Mouse (Mus musculus): ENCODE results near the gene Adarb2.

Adarb2 gene

GRCm38 (mm10) chr13:8484592-8485272 lies 282.1 kb downstream of the Adarb2 start:
- no peak for DNase-seq (ENCODE audit: low read depth in 2 of 2, low spot score in 2 of 2)

GRCm38 (mm10) chr13:8487756-8488434 lies 285.2 kb downstream of the Adarb2 start:
- no peak for DNase-seq (ENCODE audit: low read depth in 2 of 2, low spot score in 2 of 2)

GRCm38 (mm10) chr13:8493363-8493762 lies 290.7 kb downstream of the Adarb2 start:
- no peak for DNase-seq (ENCODE audit: low read depth in 2 of 2, low spot score in 2 of 2)

- DNase-seq (ENCODE audit: low read depth in 2 of 2, low spot score in 2 of 2) = no peak
Observed at GRCm38 (mm10) chr13:8499551-8499950, 296.9 kb downstream of the Adarb2 start.

- no peak for DNase-seq (ENCODE audit: low read depth in 2 of 2, low spot score in 2 of 2)
Observed at GRCm38 (mm10) chr13:8511069-8511817, 308.6 kb downstream of the Adarb2 start.

GRCm38 (mm10) chr13:8515979-8516715 lies 313.5 kb downstream of the Adarb2 start:
- no peak for DNase-seq (ENCODE audit: low read depth in 2 of 2, low spot score in 2 of 2)

GRCm38 (mm10) chr13:8519204-8519603 lies 316.5 kb downstream of the Adarb2 start:
- DNase-seq (ENCODE audit: low read depth in 2 of 2, low spot score in 2 of 2) = no peak

- DNase-seq (ENCODE audit: low read depth in 2 of 2, low spot score in 2 of 2) = no peak
Observed at GRCm38 (mm10) chr13:8525748-8526631, 323.3 kb downstream of the Adarb2 start.

GRCm38 (mm10) chr13:8534265-8535113 lies 331.8 kb downstream of the Adarb2 start:
- DNase-seq (ENCODE audit: low read depth in 2 of 2, low spot score in 2 of 2) = no peak

GRCm38 (mm10) chr13:8538481-8538880 lies 335.8 kb downstream of the Adarb2 start:
- DNase-seq (ENCODE audit: low read depth in 2 of 2, low spot score in 2 of 2) = no peak

GRCm38 (mm10) chr13:8538896-8539295 lies 336.2 kb downstream of the Adarb2 start:
- DNase-seq (ENCODE audit: low read depth in 2 of 2, low spot score in 2 of 2) = no peak

GRCm38 (mm10) chr13:8542684-8543083 lies 340.0 kb downstream of the Adarb2 start:
- DNase-seq (ENCODE audit: low read depth in 2 of 2, low spot score in 2 of 2) = no peak

GRCm38 (mm10) chr13:8552242-8552641 lies 349.6 kb downstream of the Adarb2 start:
- no peak for DNase-seq (ENCODE audit: low read depth in 2 of 2, low spot score in 2 of 2)

GRCm38 (mm10) chr13:8557784-8558183 lies 355.1 kb downstream of the Adarb2 start:
- no peak for DNase-seq (ENCODE audit: low read depth in 2 of 2, low spot score in 2 of 2)

GRCm38 (mm10) chr13:8560485-8560884 lies 357.8 kb downstream of the Adarb2 start:
- no peak for DNase-seq (ENCODE audit: low read depth in 2 of 2, low spot score in 2 of 2)

GRCm38 (mm10) chr13:8563161-8563560 lies 360.5 kb downstream of the Adarb2 start:
- DNase-seq (ENCODE audit: low read depth in 2 of 2, low spot score in 2 of 2) = no peak

GRCm38 (mm10) chr13:8567111-8568026 lies 364.7 kb downstream of the Adarb2 start:
- no peak for DNase-seq (ENCODE audit: low read depth in 2 of 2, low spot score in 2 of 2)

GRCm38 (mm10) chr13:8570269-8570668 lies 367.6 kb downstream of the Adarb2 start:
- DNase-seq (ENCODE audit: low read depth in 2 of 2, low spot score in 2 of 2) = no peak
